Comparison of ENCODE assay signal across 18 mouse cellular contexts in the genomic region with DNA sequence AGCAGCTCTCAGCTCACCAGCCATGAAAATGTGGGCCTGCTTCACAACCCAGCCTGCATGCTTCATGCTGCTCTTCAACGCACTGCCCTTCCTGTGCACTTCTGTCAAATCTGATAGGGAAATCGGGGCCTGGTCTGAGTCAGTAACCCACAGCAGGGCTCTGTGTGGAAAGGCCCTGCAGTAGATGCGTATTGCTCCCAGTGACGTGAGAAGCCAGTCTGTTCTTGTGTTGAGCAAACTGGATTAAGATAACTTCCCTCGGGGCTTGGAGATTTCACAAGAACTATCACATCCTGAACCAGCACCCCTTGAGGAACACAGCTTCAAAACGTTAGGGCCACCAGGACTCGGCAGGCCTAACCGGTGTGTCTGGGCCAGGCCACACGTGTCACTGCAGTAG.
DNase-seq lines count a peak whose midpoint lies in the region; ATAC-seq lines count a peak whose summit lies in the region.
"Had no signal": no experiment of that assay in that cellular context is flagged by ENCODE, and none has a peak within 500 bp of the region (broad histone marks: within the 10 kb centered on the region; RNA-seq: fewer than 3 reads in every experiment).

No protein-coding gene starts in this region.

- peak; percentile 66 for ATAC-seq in common myeloid progenitor, adult 5-6 weeks (replicated peaks; ENCODE audit: low read depth, poor library complexity, severe bottlenecking)
- peak; percentile 97 for ATAC-seq in megakaryocyte progenitor cell, adult 5-6 weeks (replicated peaks; ENCODE audit: poor library complexity)
- ATAC-seq: forebrain, postnatal 0 days had no signal

- intact Hi-C loops in gastrocnemius, postnatal 14 days (cut with DNase I; ENCODE audit: low total_unique reads), result no loop called here

- DNase-seq in heart, adult 11 months, result peak; percentile 93
- no peak for DNase-seq in heart, adult 8-10 months (ENCODE audit: low spot score)
- peak; percentile 68 for DNase-seq in 3T3-L1 (ENCODE audit: low read depth, low spot score)
- no peak for DNase-seq in gastrocnemius, postnatal 14 days
- no peak for DNase-seq in adipocyte (ENCODE audit: low spot score)
- DNase-seq in right cerebral cortex, postnatal 14 days, result no peak
- DNase-seq: adrenal gland, postnatal 10 days; cerebellum, adult 9-10 months; forebrain, postnatal 0 days; heart, postnatal 4 days; kidney, adult 2 months; kidney, postnatal 36 days; liver; lung, postnatal 10 days; midbrain, embryonic 14.5 days; right cerebral cortex, postnatal 4 days had no signal

Comparison
In these comparisons a context has a peak if more than half of its experiments do, and no peak if none do; other contexts are left out.
1. DNase-seq: peak in heart, adult 11 months (single experiment) and 3T3-L1 (single experiment); none in heart, adult 8-10 months (single experiment), gastrocnemius, postnatal 14 days (single experiment), adipocyte (single experiment) and right cerebral cortex, postnatal 14 days (single experiment).